Mouse (Mus musculus): ENCODE measurements around the gene Pnma1. TPM values are rescaled to one million over a fixed set of nuclear protein-coding genes. Genes with fewer than 3 reads are reported as not detected.
"Not testable (repeated sequence)": the region's sequence is repeated elsewhere in the genome, so short reads cannot be mapped to it uniquely, and the experiment has no call there.

Pnma1 gene
- polyA plus RNA-seq, 1 experiment from 2014 or later, result 1.2 TPM

- ChIA-PET CTCF (no interaction called here), POLR2A (no interaction called here)
- in situ Hi-C loops (cut with MboI; ENCODE audit: low pct_unique_long_range_greater_than_20kb), result no loop called here
- TF ChIP-seq CTCF (IDR thresholded peaks at IDR 0.05), result no peak
- ATAC-seq, result no peak
- H3K27me3 ChIP-seq, result no peaks in the 10 kb centered on the region
- DNase-seq (ENCODE audit: low read depth, low spot score), result no peak
Observed at GRCm38 (mm10) chr12:84109924-84110323, 38.4 kb downstream of the Pnma1 start.

- ChIA-PET CTCF (no interaction called here), POLR2A (no interaction called here)
- no peak for DNase-seq (ENCODE audit: low read depth, low spot score)
- no peak for TF ChIP-seq CTCF (IDR thresholded peaks at IDR 0.05)
- no peaks in the 10 kb centered on the region for H3K27me3 ChIP-seq
- in situ Hi-C loops (cut with MboI; ENCODE audit: low pct_unique_long_range_greater_than_20kb), result no loop called here
- no peak for ATAC-seq
Observed at GRCm38 (mm10) chr12:84107692-84108091, 40.6 kb downstream of the Pnma1 start.

- no peak for TF ChIP-seq CTCF (IDR thresholded peaks at IDR 0.05)
- no peaks in the 10 kb centered on the region for H3K27me3 ChIP-seq
- ChIA-PET CTCF (no interaction called here), POLR2A (no interaction called here)
- DNase-seq (ENCODE audit: low read depth, low spot score), result no peak
- in situ Hi-C loops (cut with MboI; ENCODE audit: low pct_unique_long_range_greater_than_20kb), result no loop called here
- no peak for ATAC-seq
Observed at GRCm38 (mm10) chr12:84107012-84107411, 41.3 kb downstream of the Pnma1 start.

DNA sequence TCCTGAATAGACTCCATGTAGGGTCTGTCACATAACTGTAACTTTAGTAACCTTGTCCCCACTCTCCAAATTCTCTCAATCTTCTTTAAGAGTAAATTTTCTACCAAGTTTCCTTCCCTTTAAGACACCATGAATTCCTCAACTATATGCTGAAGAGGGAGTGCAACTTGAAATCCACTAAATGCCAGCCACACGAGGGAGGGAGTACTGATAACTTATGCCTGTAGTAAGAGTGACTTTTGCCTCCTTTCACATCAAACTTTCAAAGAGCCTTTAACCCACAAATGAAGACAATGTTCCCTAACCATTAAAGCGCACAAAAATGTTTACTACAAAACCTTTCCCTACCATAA, 46.8 kb downstream of the Pnma1 start:
- no peaks in the 10 kb centered on the region for H3K27me3 ChIP-seq
- ChIA-PET POLR2A (no interaction called here), CTCF (no interaction called here)
- DNase-seq (ENCODE audit: low read depth, low spot score) (no peak), ATAC-seq (no peak)
- in situ Hi-C loops (cut with MboI; ENCODE audit: low pct_unique_long_range_greater_than_20kb), result no loop called here
- TF ChIP-seq CTCF (IDR thresholded peaks at IDR 0.05), result no peak

DNA sequence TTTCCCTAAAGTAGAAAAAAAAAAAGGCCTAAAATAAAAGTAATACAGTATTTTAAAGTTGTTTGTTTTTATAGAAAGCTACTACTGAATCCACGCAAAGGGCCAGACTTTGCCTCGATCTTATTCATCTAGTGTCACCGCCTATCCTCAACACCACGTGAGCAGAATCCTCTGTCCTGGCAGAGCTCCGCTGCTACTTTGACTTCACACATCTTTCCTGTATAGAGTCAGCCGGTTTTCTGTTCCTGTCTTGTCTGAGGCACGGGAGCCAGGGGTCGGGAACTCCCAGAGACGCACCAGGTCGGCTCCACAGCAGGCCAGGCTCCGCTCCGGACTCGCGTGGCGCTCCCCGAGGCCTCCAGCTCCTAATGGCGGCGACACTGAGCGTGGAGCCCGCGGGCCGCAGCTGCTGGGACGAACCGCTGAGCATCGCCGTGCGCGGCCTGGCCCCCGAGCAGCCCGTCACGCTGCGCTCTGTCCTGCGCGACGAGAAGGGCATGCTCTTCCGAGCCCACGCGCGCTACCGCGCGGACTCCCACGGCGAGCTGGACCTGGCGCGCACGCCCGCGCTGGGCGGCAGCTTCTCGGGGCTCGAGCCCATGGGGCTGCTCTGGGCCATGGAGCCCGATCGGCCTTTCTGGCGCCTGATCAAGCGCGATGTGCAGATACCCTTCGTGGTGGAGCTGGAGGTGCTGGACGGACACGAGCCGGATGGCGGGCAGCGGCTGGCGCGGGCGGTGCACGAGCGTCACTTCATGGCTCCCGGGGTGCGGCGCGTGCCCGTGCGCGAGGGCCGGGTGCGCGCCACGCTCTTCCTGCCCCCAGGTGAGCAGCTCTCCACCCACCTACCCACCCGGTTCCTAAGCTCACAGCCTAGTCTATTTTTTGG, 47.4 kb downstream of the Pnma1 start, which contains the start of gene Acot6:
Acot6 (plus strand) TSS at position 51 of the 889 bp plus-strand sequence.
- DNase-seq (ENCODE audit: low read depth, low spot score); H3K27me3 ChIP-seq; POLR2A ChIA-PET; in situ Hi-C loops (cut with MboI; ENCODE audit: low pct_unique_long_range_greater_than_20kb); ATAC-seq: not testable (repeated sequence)
- CTCF ChIA-PET, result interaction anchor here (0.6 kb wide), 1 partner anchor 40 kb away, joined by 3 read pairs; no protein-coding TSS in a partner anchor

DNA sequence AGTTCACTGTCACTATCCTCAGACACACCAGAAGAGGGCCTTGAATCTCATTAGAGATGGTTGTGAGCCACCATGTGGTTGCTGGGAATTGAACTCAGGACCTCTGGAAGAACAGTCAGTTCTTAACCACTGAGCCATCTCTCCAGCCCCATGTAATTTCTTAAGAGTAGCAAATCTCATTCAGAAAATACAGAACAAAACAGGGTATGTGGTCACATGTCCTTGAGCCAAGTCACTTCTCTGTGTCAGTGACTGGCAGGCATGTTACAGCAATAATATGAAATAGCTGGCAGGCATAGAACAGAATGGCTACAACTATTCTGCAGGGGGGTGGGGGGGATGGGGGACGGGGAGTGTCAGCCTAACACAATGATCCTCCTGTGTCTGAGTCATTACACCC, 48.2 kb downstream of the Pnma1 start:
- no peaks in the 10 kb centered on the region for H3K27me3 ChIP-seq
- ChIA-PET CTCF (no interaction called here), POLR2A (no interaction called here)
- ATAC-seq (no peak), DNase-seq (ENCODE audit: low read depth, low spot score) (no peak)
- no peak for TF ChIP-seq CTCF (IDR thresholded peaks at IDR 0.05)
- in situ Hi-C loops (cut with MboI; ENCODE audit: low pct_unique_long_range_greater_than_20kb), result no loop called here

- ChIA-PET CTCF (no interaction called here), POLR2A (no interaction called here)
- no peak for TF ChIP-seq CTCF (IDR thresholded peaks at IDR 0.05)
- in situ Hi-C loops (cut with MboI; ENCODE audit: low pct_unique_long_range_greater_than_20kb), result no loop called here
- ATAC-seq, result no peak
- no peaks in the 10 kb centered on the region for H3K27me3 ChIP-seq
- DNase-seq (ENCODE audit: low read depth, low spot score), result no peak
Observed at GRCm38 (mm10) chr12:84099605-84100004, 48.7 kb downstream of the Pnma1 start.

Other genes starting within 250 kb of the Pnma1 start
- 30.9 TPM for gene Numb, start 226.6 kb downstream of the Pnma1 start, polyA plus RNA-seq (2021)
- 12.4 TPM for gene Riox1, start 197.9 kb downstream of the Pnma1 start, polyA plus RNA-seq (2021)
- gene Heatr4, start 163.6 kb downstream of the Pnma1 start, polyA plus RNA-seq (2021), result not detected
- gene Acot2, start 160.6 kb downstream of the Pnma1 start, polyA plus RNA-seq (2021), result 33.7 TPM
- 35.0 TPM for gene Acot1, start 139.0 kb downstream of the Pnma1 start, polyA plus RNA-seq (2021)
- 0.33 TPM for gene Acot4, start 110.1 kb downstream of the Pnma1 start, polyA plus RNA-seq (2021)
- gene Gm49366, start 109.6 kb downstream of the Pnma1 start, polyA plus RNA-seq (2021), result not detected
- 1.6 TPM for gene Acot3, start 96.3 kb downstream of the Pnma1 start, polyA plus RNA-seq (2021)
- 1.1 TPM for gene Acot5, start 79.2 kb downstream of the Pnma1 start, polyA plus RNA-seq (2021)
- 0.09 TPM for gene Acot6, start 47.8 kb downstream of the Pnma1 start, polyA plus RNA-seq (2021)
- 23.6 TPM for gene Dnal1, start 34.1 kb downstream of the Pnma1 start, polyA plus RNA-seq (2021)
- gene Elmsan1, start 70.4 kb upstream of the Pnma1 start, polyA plus RNA-seq (2021), result 16.0 TPM
- 39.1 TPM for gene Ptgr2, start 136.7 kb upstream of the Pnma1 start, polyA plus RNA-seq (2021)
- gene Zfp410, start 168.4 kb upstream of the Pnma1 start, polyA plus RNA-seq (2021), result 37.0 TPM
- 44.5 TPM for gene Coq6, start 213.2 kb upstream of the Pnma1 start, polyA plus RNA-seq (2021)
- 5.5 TPM for gene Fam161b, start 213.3 kb upstream of the Pnma1 start, polyA plus RNA-seq (2021)